Mouse (Mus musculus): Measurements from ENCODE around the gene Ly6g6c.
"Not testable (repeated sequence)": the region's sequence is repeated elsewhere in the genome, so short reads cannot be mapped to it uniquely, and the experiment has no call there.

Gene Ly6g6c

GRCm38 (mm10) chr17:35031880-35032279 is 33.3 kb upstream of the Ly6g6c start:
- peak; percentile 88 for DNase-seq

DNA sequence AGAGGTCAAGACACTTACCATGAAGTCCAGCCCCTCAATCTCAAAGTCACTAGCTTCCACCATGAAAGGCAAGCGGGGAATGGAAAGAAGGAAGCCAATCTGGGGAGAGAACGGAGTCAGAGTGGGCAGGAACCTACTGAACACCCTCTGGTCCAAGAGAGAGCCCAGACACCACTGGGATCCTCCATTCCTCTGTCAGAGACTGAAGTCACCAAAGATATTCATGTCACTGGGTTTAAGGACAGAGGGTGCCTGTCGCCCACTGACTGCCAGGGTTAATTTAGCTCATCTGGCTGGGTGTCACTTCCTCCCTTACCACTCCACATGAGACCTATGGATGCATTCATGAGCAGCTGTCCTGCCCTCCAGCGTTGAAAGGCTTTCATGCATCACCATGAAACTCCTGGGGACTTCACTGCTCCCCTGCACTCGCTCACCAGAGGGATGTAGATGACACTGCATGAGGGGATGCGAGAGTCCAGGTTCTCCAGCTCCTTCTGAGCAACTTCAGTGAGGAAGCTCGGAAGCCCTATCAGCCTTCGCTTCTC is 32.8 kb upstream of the Ly6g6c start:
- peak; percentile 79 for DNase-seq

DNA sequence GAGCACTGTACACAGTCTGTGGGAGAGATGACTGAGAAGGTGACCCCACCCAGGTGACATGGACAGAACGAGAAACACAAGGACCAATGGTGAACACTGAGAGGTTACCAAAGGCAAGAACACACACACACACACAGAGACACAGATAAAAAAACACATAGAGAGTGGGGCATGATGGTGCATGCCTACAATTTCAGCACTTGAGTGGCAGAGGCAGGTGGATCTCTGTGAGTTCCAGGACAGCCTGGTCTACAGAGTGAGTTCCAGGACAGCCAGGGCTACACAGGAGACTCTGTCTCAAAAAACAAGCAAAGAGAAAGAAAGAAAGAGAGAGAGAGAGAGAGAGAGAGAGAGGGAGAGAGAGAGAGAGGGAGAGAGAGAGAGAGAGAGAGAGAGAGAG is 31.5 kb upstream of the Ly6g6c start:
- not testable (repeated sequence) for DNase-seq

GRCm38 (mm10) chr17:35034896-35035295 is 30.3 kb upstream of the Ly6g6c start:
- peak; percentile 79 for DNase-seq

- peak; percentile 83 for DNase-seq
Observed at GRCm38 (mm10) chr17:35039121-35039873, 25.9 kb upstream of the Ly6g6c start.

- no peak for DNase-seq
Observed at GRCm38 (mm10) chr17:35043794-35044193, 21.4 kb upstream of the Ly6g6c start.

DNA sequence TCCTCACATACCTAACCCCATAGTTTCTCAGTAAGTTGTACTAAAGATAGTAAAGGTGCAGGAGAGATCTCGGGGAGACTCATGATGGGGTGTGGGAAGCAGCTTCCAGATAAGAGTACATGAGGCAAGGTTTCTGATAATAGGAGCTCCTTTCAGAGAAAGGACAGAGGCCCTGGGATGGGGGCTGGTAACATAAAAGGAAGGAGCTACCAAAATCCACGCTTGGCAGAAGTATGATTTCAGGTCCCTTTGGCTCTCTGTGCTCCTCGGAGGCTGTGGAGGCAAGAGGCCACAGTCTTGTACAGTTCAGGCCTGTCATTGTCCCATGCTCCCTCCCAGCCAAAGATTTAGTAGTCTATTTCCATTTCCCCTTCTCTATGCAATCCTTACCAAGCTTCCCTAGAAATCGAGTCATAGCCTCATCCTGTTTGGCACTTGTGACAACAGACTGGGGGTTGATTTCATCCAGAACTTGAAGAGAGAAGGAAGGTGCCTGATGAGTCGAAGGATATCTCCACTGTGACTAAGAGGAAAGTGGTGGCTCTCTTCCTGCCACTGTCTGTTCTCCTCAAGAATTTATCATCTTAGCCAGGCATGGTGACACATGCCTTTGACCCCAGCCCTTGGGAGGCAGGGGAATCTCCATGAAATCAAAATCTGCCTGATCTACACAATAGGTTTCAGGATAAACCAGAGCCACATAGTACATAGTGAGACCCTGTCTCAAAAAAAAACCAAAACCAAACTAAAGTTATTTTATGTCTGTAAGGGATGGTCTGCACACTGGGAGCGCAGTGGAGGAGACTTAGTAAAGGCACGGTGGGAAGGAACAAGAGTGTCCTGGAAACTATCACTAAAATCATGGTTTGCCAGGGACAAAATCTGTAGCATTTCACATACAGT is 20.0 kb upstream of the Ly6g6c start:
- peak; percentile 92 for DNase-seq

DNA sequence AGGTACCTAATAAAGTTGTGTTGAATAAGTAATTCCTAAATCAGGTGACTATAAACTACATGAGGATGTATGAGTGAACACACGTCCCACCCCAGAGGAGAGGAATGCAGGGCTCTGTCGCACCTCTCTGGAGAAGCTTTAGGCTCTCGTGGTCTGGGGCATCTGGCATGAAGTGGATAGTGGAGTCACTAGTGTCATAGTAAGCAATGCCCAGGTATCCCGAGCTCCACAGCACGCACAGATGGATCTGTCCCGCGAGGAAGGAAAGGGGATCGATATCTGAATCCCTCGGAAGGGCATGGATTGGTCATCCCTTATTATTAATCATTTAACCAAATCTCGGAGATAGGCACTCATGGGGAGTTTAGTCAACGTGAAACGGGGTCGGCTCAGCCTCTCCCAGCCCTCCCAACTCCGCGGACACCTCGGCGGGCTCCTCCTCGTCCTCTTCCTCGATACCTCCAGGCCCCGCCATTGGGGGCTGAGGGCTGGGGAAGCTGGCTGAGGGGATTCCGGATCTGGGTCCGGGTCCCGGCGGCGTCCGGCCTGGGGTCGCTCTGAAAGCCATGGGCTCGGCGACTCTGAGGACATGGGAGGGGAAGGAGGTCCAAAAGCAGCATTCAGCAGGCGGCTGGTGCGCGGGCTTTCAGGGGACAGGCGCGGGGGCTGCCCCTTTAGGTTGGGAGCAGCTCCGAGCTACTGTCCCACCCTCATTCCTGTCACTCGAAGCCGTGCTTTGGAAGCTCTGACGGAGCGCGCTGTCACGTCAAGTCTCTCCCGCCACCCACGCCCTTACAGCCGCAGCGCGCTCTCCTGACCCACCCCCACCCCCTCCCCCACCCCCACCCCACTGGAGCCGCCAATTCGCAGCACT is 19.1 kb upstream of the Ly6g6c start:
- no peak for DNase-seq

DNA sequence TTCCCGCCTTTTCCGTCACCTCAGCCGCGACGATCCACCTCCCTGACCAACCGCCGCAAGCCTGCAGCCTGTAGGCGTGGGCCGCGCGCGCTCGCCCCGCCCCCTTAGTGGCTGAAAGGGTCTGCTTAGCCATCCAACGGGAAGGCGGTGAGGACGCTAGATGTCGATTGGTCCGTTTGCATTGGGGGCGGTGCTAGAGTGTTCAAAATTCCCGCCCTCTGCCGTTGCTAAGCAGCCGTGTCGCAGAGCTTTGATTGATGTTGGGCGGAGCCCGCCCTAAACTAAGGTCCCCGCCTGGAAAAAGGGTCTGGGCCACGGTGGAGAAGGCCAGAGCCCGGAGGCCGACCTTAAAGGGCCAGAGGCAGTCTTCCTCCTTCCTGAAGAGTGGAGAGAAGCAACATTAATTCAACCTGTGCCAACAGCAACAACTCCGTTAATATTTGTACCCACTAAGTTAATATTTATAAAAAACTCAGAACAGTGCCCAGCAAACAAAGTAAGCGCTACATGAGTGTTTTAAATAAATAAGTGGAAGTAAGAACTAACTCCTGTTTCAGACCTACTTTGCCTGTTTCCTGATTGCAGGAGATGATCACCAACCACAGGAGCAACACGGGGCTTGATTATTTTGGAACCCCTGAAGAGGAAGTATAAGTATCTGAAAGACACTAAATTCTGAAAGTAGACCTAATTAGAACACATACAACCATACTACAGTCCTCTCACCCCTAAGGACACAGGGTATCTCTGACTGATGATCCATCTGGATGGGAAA is 18.3 kb upstream of the Ly6g6c start, which contains the start of gene Msh5:
Msh5 (minus strand) TSS at position 65 of the 775 bp plus-strand sequence.
- DNase-seq: peak; percentile 100

GRCm38 (mm10) chr17:35047688-35048087 is 17.5 kb upstream of the Ly6g6c start:
- peak; percentile 86 for DNase-seq

- DNase-seq: peak; percentile 95
Observed at GRCm38 (mm10) chr17:35048149-35048931, 16.8 kb upstream of the Ly6g6c start.

DNA sequence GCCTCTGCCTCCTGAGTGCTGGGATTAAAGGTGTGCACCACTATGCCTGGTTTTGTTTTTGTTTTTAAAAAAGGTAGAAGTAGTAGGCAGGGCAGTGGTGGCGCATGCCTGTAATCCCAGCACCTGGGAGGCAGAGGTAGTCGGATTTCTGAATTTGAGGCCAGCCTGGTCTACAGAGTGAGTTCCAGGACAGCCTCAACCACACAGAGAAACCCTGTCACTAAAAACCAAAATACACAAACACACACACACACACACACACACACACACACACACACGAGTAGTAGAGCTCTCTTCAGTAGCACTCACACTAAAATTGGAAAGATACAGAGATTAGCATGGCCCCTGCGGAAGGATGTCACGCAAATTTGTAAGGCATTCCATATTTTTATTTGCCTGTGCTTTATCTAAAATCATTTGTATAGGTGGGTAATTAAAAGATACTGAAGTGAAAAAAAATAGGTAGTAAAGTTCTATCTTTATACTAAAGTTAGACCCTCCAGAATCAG is 16.2 kb upstream of the Ly6g6c start:
- DNase-seq: peak; percentile 87

- DNase-seq: peak; percentile 98
Observed at GRCm38 (mm10) chr17:35049561-35050016, 15.6 kb upstream of the Ly6g6c start, which contains the start of gene Clic1. TSS of gene Clic1 (plus strand) at chr17:35049966.

DNA sequence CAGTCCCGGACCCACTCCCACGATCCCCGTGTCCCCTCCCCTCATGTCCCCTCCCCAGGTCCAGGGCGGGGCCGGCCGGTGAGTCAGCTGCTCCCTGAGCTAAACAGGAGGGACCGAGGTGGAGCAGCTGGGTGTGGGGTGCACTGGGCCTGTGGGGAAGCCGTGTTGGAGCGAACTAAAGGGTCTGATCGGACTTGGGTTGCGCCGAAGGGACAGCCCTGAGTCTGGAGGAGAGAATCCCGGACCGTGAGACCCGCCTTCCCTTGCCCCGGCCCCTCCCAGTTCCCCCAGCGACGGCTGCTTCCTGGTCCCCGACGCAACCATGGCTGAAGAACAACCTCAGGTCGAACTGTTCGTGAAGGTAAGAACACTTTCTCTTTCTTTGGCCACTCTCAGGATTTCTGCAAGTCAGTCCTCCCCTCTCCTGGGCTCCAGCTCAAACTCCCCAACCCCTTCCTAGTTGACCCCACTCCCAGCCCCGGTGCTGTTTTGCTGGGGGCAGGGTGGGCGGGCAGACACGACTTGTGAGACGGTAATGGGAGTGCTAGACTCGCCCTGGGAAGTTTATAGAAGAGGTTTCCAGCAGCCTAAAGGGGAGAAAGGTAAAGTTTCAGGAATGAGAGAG is 14.9 kb upstream of the Ly6g6c start:
- DNase-seq: peak; percentile 99

- DNase-seq: peak; percentile 99
Observed at GRCm38 (mm10) chr17:35051156-35052086, 13.8 kb upstream of the Ly6g6c start.

DNA sequence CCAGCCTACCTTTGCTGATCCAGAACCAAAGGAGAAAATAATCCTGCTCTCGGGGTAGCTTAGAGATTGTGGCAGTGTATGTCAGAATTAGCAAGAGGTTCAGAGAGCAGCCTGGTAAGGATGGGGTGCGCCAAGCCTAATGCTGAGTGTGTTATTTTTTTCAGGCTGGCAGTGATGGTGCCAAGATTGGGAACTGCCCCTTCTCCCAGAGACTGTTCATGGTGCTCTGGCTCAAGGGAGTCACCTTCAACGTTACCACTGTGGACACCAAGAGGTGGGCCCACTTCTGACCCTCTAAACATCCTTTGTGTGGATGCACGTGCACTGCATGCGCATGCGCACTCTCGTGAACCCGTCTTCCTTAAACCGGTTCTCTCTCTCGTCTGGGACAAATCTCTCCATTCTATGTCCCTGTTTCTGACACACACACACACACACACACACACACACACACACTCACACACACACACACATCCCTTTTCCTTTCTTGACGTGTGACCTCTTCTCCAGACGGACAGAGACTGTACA is 12.9 kb upstream of the Ly6g6c start:
- DNase-seq: peak; percentile 92

DNA sequence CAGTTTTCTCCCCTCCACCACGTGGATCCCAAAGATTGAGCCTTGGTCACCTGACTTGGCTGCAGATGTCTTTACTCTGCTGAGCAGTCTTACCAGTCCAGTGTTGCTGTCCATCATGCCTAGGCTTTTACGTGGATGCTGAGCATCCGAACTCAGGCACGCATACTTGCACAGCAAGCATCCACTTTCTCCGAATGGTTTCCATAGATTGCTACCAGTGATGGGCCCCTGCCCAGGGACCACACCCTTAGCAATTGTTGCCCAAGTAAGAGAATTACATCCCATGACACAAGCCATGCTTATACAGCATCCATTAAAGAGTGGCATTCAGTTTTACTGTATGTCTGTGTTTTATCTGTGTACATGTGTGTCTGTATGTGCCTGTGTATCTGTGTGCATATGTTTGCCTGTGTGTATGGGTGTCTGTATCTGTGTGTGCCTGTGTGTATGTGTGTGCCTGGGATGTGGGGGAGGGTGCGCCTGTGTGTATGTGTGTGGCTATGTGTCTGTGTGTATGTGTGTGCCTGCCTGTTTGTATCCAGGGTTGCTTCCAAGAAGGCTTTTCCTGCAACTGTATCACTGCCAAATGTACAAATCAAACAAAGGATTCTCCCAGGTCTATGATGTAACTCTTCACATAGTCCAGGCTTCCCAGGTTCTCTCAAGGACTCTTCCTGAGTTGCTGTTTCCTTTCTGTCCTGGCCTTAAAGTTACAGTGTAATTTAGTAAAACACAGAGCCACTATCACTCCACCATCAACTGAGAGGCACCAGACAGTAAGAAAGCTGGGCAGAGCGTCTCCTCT is 9.3 kb upstream of the Ly6g6c start:
- peak; percentile 94 for DNase-seq

GRCm38 (mm10) chr17:35057090-35057489 is 8.1 kb upstream of the Ly6g6c start:
- DNase-seq: no peak
